Mouse (Mus musculus): ENCODE results near the gene AC109138.7.

- TF ChIP-seq CHD2 (IDR thresholded peaks at IDR 0.05; ENCODE audit: low read depth, low read length) (no peak), ZC3H11A (IDR thresholded peaks at IDR 0.05; ENCODE audit: borderline replicate concordance, low read depth, low read length) (no peak)
These were observed 13.3 kb downstream of the AC109138.7 start for GRCm38 (mm10) chr19:4227446-4227845.
